Mouse (Mus musculus) limb, embryonic 14.5 days (tissue): Measurements from ENCODE around the gene Zmynd8. TPM values are rescaled to one million over a fixed set of nuclear protein-coding genes. Genes with fewer than 3 reads are reported as not detected.

Experiments
- ATAC-seq: fragments of 200-750 bp; cut with Nextera tagmentation; 2 replicates; pipeline ENCODE4 v1.8.0; 2017; ENCODE audit warnings: low read depth, moderate number of reproducible peaks, moderate TSS enrichment; ENCODE audit not compliant: low FRiP score
- DNase-seq: peaks from one replicate; pipeline ENCODE4 v3.0.0-alpha.2; 2015; ENCODE audit warnings: low spot score
- H3K27ac ChIP-seq: fragments of 300-500 bp; sonication (generic); replicated peaks from 2 replicates; pipeline ENCODE4 v1.5.1; 2014; ENCODE audit warnings: low read depth, mild to moderate bottlenecking, low read length, moderate library complexity, mixed read lengths
- H3K27me3 ChIP-seq: fragments of 300-500 bp; sonication (generic); 2 replicates; pipeline ENCODE4 v1.6.1; 2014; ENCODE audit warnings: low read length, mixed read lengths; ENCODE audit not compliant: control insufficient read depth, insufficient read depth
- H3K36me3 ChIP-seq: fragments of 300-500 bp; sonication (generic); 2 replicates; pipeline ENCODE4 v1.6.1; 2014; ENCODE audit warnings: mild to moderate bottlenecking, low read length, moderate library complexity, mixed read lengths; ENCODE audit not compliant: control insufficient read depth, insufficient read depth
- H3K4me1 ChIP-seq: fragments of 300-500 bp; sonication (generic); 2 replicates; pipeline ENCODE4 v1.6.1; 2014; ENCODE audit warnings: antibody characterized with exemption, low read length, mixed read lengths; ENCODE audit not compliant: control insufficient read depth, insufficient read depth
- H3K4me2 ChIP-seq: fragments of 300-500 bp; sonication (generic); replicated peaks from 2 replicates; pipeline ENCODE4 v1.6.1; 2014; ENCODE audit warnings: low read depth, mild to moderate bottlenecking, low read length, moderate library complexity; ENCODE audit not compliant: severe bottlenecking
- H3K4me3 ChIP-seq: fragments of 300-500 bp; sonication (generic); replicated peaks from 2 replicates; pipeline ENCODE4 v1.5.1; 2014; ENCODE audit warnings: low read length
- H3K9ac ChIP-seq: fragments of 300-500 bp; sonication (generic); 2 replicates; pipeline ENCODE4 v1.6.1; 2014; ENCODE audit warnings: mild to moderate bottlenecking, low read depth, low read length, moderate library complexity; ENCODE audit not compliant: severe bottlenecking
- H3K9me3 ChIP-seq: fragments of 300-500 bp; sonication (generic); 2 replicates; pipeline ENCODE4 v1.6.1; 2016; ENCODE audit warnings: low read length; ENCODE audit not compliant: control insufficient read depth
- POLR2A ChIP-seq: fragments of 200-500 bp; IDR thresholded peaks from 2 replicates; pipeline ENCODE4 v1.8.0; 2012; ENCODE audit warnings: inconsistent platforms, mild to moderate bottlenecking, moderate library complexity, borderline replicate concordance; ENCODE audit not compliant: insufficient read depth, insufficient read length; ENCODE audit errors: extremely low read depth
- WGBS: fragments of 180-500 bp; shearing (Covaris S2); extraction: QIAGEN DNeasy Blood & Tissue Kit; methylation state at CpG from one replicate; pipeline ENCODE4 v1.1.7; 2014; 5-methylcytosine and 5-hydroxymethylcytosine counted together
- polyA plus RNA-seq, 2 experiments: library from polyadenylated mRNA; depleted of rRNA in 1 of 2; stranded (reverse) in 1 of 2; unstranded in 1 of 2; fragments of >200 nt; fragmentation: Nextera tagmentation in 1 of 2; extraction: Ambion mirVana in 1 of 2; gene quantifications; 2 replicates each; pipeline versions ENCODE4 v1.2.1 to v1.2.3; 2012 to 2014

Gene Zmynd8
- polyA plus RNA-seq, 2 experiments = 30.2 to 49.5 TPM

- ATAC-seq (no peak), DNase-seq (no peak)
- Histone ChIP-seq H3K9ac (no peak overlapping the region), H3K27ac (no peak overlapping the region), H3K4me3 (no peak overlapping the region), H3K36me3 (peaks cover 94% of the 10 kb centered on the region), H3K27me3 (no peaks in the 10 kb centered on the region), H3K4me1 (no peaks in the 10 kb centered on the region), H3K9me3 (no peaks in the 10 kb centered on the region), H3K4me2 (no peak overlapping the region)
- no peak for TF ChIP-seq POLR2A
- WGBS = 54% methylated on average over 2 of the region's 2 CpGs
These were observed 59.5 kb downstream of the Zmynd8 start for GRCm38 (mm10) chr2:165839317-165839652.

GRCm38 (mm10) chr2:165838606-165839316 lies 60.1 kb downstream of the Zmynd8 start:
- Histone ChIP-seq H3K27me3 (no peaks in the 10 kb centered on the region), H3K4me2 (no peak overlapping the region), H3K4me3 (no peak overlapping the region), H3K9me3 (no peaks in the 10 kb centered on the region), H3K36me3 (peaks cover 94% of the 10 kb centered on the region), H3K27ac (no peak overlapping the region), H3K9ac (no peak overlapping the region), H3K4me1 (no peaks in the 10 kb centered on the region)
- WGBS = 83% methylated on average over 23 of the region's 23 CpGs
- no peak for TF ChIP-seq POLR2A
- DNase-seq = no peak
- no peak for ATAC-seq

- 0 out of 2 replicates have a peak, but pooled peaks cover 3% of the 10 kb centered on the region for H3K4me1 ChIP-seq
- no peaks in the 10 kb centered on the region for H3K9me3 ChIP-seq
- no peak for ATAC-seq
- H3K27me3 ChIP-seq = no peaks in the 10 kb centered on the region
- no peak overlapping the region for H3K9ac ChIP-seq
- H3K27ac ChIP-seq = no peak overlapping the region
- 92% methylated on average over 13 of the region's 13 CpGs for WGBS
- no peak overlapping the region for H3K4me3 ChIP-seq
- TF ChIP-seq POLR2A = no peak
- no peak overlapping the region for H3K4me2 ChIP-seq
- DNase-seq = no peak
- peaks cover 94% of the 10 kb centered on the region for H3K36me3 ChIP-seq
These were observed 64.2 kb downstream of the Zmynd8 start for GRCm38 (mm10) chr2:165834601-165835000.

- DNase-seq = no peak
- no peaks in the 10 kb centered on the region for H3K27me3 ChIP-seq
- H3K4me1 ChIP-seq = 0 out of 2 replicates have a peak, but pooled peaks cover 3% of the 10 kb centered on the region
- H3K4me3 ChIP-seq = no peak overlapping the region
- no peak overlapping the region for H3K4me2 ChIP-seq
- no peak overlapping the region for H3K27ac ChIP-seq
- H3K9ac ChIP-seq = no peak overlapping the region
- ATAC-seq = no peak
- H3K36me3 ChIP-seq = peaks cover 97% of the 10 kb centered on the region
- WGBS = 66% methylated on average over 9 of the region's 9 CpGs
- H3K9me3 ChIP-seq = no peaks in the 10 kb centered on the region
- no peak for TF ChIP-seq POLR2A
These were observed 65.3 kb downstream of the Zmynd8 start for GRCm38 (mm10) chr2:165833468-165833867.

GRCm38 (mm10) chr2:165832720-165833119 lies 66.1 kb downstream of the Zmynd8 start:
- no peak overlapping the region for H3K9ac ChIP-seq
- H3K4me2 ChIP-seq = no peak overlapping the region
- DNase-seq (no peak), ATAC-seq (no peak)
- no peak overlapping the region; the same call in 1 of the 2 replicates for H3K27ac ChIP-seq
- H3K27me3 ChIP-seq = no peaks in the 10 kb centered on the region
- no peaks in the 10 kb centered on the region for H3K9me3 ChIP-seq
- no peak for TF ChIP-seq POLR2A
- no peak overlapping the region for H3K4me3 ChIP-seq
- WGBS = 59% methylated on average over 9 of the region's 9 CpGs
- peaks cover 97% of the 10 kb centered on the region for H3K36me3 ChIP-seq
- 0 out of 2 replicates have a peak, but pooled peaks cover 3% of the 10 kb centered on the region for H3K4me1 ChIP-seq
